Mouse (Mus musculus): ENCODE data around the gene Atg5. TPM values are rescaled to one million over a fixed set of nuclear protein-coding genes. Genes with fewer than 3 reads are reported as not detected.

The Atg5 gene
- polyA plus RNA-seq, 1 experiment from 2014 or later, result 49.8 TPM

- Histone ChIP-seq H3K27ac (ENCODE audit: low read length) (no peak overlapping the region), H3K36me3 (ENCODE audit: control insufficient read depth, insufficient read depth, low read length) (no peaks in the 10 kb centered on the region), H3K4me2 (replicated peaks; ENCODE audit: low read depth, low read length) (no peak overlapping the region), H3K4me1 (ENCODE audit: control insufficient read depth, insufficient read depth, low read length) (no peaks in the 10 kb centered on the region), H3K9ac (replicated peaks; ENCODE audit: low read depth, low read length) (no peak overlapping the region), H3K4me3 (ENCODE audit: low read depth, low read length) (no peak overlapping the region), H3K9me3 (ENCODE audit: control insufficient read depth, low read depth, low read length) (no peaks in the 10 kb centered on the region), H3K27me3 (ENCODE audit: control insufficient read depth, insufficient read depth, low read length) (no peaks in the 10 kb centered on the region)
- no peak for ATAC-seq (ENCODE audit: insufficient number of reproducible peaks, insufficient read depth, low FRiP score, low read depth)
- 69% methylated on average over 1 of the region's 1 CpGs for WGBS
These were observed 54.0 kb downstream of the Atg5 start for GRCm38 (mm10) chr10:44322166-44322565.

DNA sequence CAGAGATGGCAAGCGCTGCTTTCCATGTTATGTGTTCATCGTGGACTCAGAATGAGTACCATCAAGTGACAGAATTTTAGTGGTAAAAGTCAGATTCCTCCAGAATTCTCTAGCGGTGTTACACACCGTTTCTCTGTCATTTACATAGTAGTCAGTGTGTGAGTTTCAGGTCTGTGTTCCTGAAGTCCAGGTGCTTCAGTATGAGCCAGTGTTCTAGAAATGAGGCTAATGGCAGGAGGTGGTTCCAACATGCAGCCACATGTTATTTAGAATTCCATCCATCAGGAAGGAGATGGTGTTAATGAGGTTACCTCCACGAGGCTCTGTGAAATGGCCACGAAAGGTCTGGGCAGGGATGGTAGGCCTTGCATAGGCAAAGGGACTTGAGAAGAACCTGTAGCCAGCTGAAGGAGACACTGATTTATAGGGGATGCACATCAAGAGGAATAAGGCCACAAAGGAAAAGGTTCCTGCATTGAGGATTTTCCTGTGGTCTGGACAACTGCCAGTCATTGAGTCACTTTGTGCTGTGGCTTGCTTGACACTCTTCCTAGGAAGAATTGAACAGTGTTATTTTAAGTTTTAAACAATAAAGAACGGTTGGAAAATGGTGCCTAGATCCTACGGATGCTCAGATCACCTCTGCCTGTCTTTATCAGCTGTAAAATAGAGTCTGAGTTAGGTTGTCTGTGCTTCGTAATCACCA, 55.1 kb downstream of the Atg5 start:
- no peak overlapping the region for H3K9ac ChIP-seq (replicated peaks; ENCODE audit: low read depth, low read length)
- H3K36me3 ChIP-seq (ENCODE audit: control insufficient read depth, insufficient read depth, low read length), result no peaks in the 10 kb centered on the region
- no peak overlapping the region for H3K27ac ChIP-seq (ENCODE audit: low read length)
- H3K4me2 ChIP-seq (replicated peaks; ENCODE audit: low read depth, low read length), result no peak overlapping the region
- H3K4me1 ChIP-seq (ENCODE audit: control insufficient read depth, insufficient read depth, low read length), result no peaks in the 10 kb centered on the region
- H3K4me3 ChIP-seq (ENCODE audit: low read depth, low read length), result no peak overlapping the region
- no peaks in the 10 kb centered on the region for H3K9me3 ChIP-seq (ENCODE audit: control insufficient read depth, low read depth, low read length)
- no peaks in the 10 kb centered on the region for H3K27me3 ChIP-seq (ENCODE audit: control insufficient read depth, insufficient read depth, low read length)
- WGBS, result 85% methylated on average over 9 of the region's 9 CpGs
- no peak for ATAC-seq (ENCODE audit: insufficient number of reproducible peaks, insufficient read depth, low FRiP score, low read depth)

- no peaks in the 10 kb centered on the region for H3K4me1 ChIP-seq (ENCODE audit: control insufficient read depth, insufficient read depth, low read length)
- H3K36me3 ChIP-seq (ENCODE audit: control insufficient read depth, insufficient read depth, low read length), result no peaks in the 10 kb centered on the region
- H3K4me2 ChIP-seq (replicated peaks; ENCODE audit: low read depth, low read length), result no peak overlapping the region
- no peaks in the 10 kb centered on the region for H3K27me3 ChIP-seq (ENCODE audit: control insufficient read depth, insufficient read depth, low read length)
- no peak overlapping the region for H3K27ac ChIP-seq (ENCODE audit: low read length)
- H3K9me3 ChIP-seq (ENCODE audit: control insufficient read depth, low read depth, low read length), result no peaks in the 10 kb centered on the region
- H3K4me3 ChIP-seq (ENCODE audit: low read depth, low read length), result no peak overlapping the region
- no peak overlapping the region for H3K9ac ChIP-seq (replicated peaks; ENCODE audit: low read depth, low read length)
- 93% methylated on average over 8 of the region's 8 CpGs for WGBS
- ATAC-seq (ENCODE audit: insufficient number of reproducible peaks, insufficient read depth, low FRiP score, low read depth), result no peak
These were observed 55.7 kb downstream of the Atg5 start for GRCm38 (mm10) chr10:44323836-44324235.

- Histone ChIP-seq H3K27ac (ENCODE audit: low read length) (no peak overlapping the region), H3K4me3 (ENCODE audit: low read depth, low read length) (no peak overlapping the region), H3K27me3 (ENCODE audit: control insufficient read depth, insufficient read depth, low read length) (no peaks in the 10 kb centered on the region), H3K36me3 (ENCODE audit: control insufficient read depth, insufficient read depth, low read length) (no peaks in the 10 kb centered on the region), H3K4me2 (replicated peaks; ENCODE audit: low read depth, low read length) (no peak overlapping the region), H3K9me3 (ENCODE audit: control insufficient read depth, low read depth, low read length) (no peaks in the 10 kb centered on the region), H3K4me1 (ENCODE audit: control insufficient read depth, insufficient read depth, low read length) (no peaks in the 10 kb centered on the region), H3K9ac (replicated peaks; ENCODE audit: low read depth, low read length) (no peak overlapping the region)
- no peak for ATAC-seq (ENCODE audit: insufficient number of reproducible peaks, insufficient read depth, low FRiP score, low read depth)
- WGBS, result 67% methylated on average over 13 of the region's 13 CpGs
These were observed 57.7 kb downstream of the Atg5 start for GRCm38 (mm10) chr10:44325551-44326500.

GRCm38 (mm10) chr10:44327057-44327456, 58.9 kb downstream of the Atg5 start:
- WGBS, result 90% methylated on average over 9 of the region's 9 CpGs
- Histone ChIP-seq H3K27me3 (ENCODE audit: control insufficient read depth, insufficient read depth, low read length) (no peaks in the 10 kb centered on the region), H3K4me1 (ENCODE audit: control insufficient read depth, insufficient read depth, low read length) (no peaks in the 10 kb centered on the region), H3K9ac (replicated peaks; ENCODE audit: low read depth, low read length) (no peak overlapping the region), H3K4me2 (replicated peaks; ENCODE audit: low read depth, low read length) (no peak overlapping the region), H3K4me3 (ENCODE audit: low read depth, low read length) (no peak overlapping the region), H3K36me3 (ENCODE audit: control insufficient read depth, insufficient read depth, low read length) (no peaks in the 10 kb centered on the region), H3K27ac (ENCODE audit: low read length) (no peak overlapping the region), H3K9me3 (ENCODE audit: control insufficient read depth, low read depth, low read length) (no peaks in the 10 kb centered on the region)
- ATAC-seq (ENCODE audit: insufficient number of reproducible peaks, insufficient read depth, low FRiP score, low read depth), result no peak

- no peak overlapping the region for H3K4me2 ChIP-seq (replicated peaks; ENCODE audit: low read depth, low read length)
- H3K4me3 ChIP-seq (ENCODE audit: low read depth, low read length), result no peak overlapping the region
- no peak for ATAC-seq (ENCODE audit: insufficient number of reproducible peaks, insufficient read depth, low FRiP score, low read depth)
- H3K9ac ChIP-seq (replicated peaks; ENCODE audit: low read depth, low read length), result no peak overlapping the region
- H3K4me1 ChIP-seq (ENCODE audit: control insufficient read depth, insufficient read depth, low read length), result no peaks in the 10 kb centered on the region
- H3K27ac ChIP-seq (ENCODE audit: low read length), result no peak overlapping the region
- WGBS, result 58% methylated on average over 3 of the region's 3 CpGs
- no peaks in the 10 kb centered on the region for H3K27me3 ChIP-seq (ENCODE audit: control insufficient read depth, insufficient read depth, low read length)
- no peaks in the 10 kb centered on the region for H3K9me3 ChIP-seq (ENCODE audit: control insufficient read depth, low read depth, low read length)
- H3K36me3 ChIP-seq (ENCODE audit: control insufficient read depth, insufficient read depth, low read length), result no peaks in the 10 kb centered on the region
These were observed 60.2 kb downstream of the Atg5 start for GRCm38 (mm10) chr10:44328347-44328746.

DNA sequence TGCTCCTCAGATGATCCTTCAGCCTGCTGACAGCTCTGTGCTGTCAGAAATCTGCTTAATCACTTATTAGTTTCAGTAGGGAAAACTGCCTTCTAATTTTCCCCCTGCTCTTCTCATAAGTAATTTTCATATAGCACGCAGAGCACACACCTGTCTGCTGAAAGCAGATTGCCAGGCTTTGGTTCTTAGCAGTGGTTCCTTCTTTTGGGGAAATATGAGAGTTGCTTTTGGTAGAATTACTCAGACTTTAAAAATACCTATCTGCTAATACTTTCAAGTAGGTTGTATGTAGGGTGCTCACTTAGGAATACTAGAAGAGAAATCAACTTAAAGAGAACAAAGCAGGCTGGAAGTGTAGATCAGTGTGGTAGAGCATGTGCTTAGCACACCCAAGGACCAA, 62.6 kb downstream of the Atg5 start:
- H3K9me3 ChIP-seq (ENCODE audit: control insufficient read depth, low read depth, low read length), result no peaks in the 10 kb centered on the region

GRCm38 (mm10) chr10:44331469-44331868, 63.3 kb downstream of the Atg5 start:
- H3K9me3 ChIP-seq (ENCODE audit: control insufficient read depth, low read depth, low read length), result no peaks in the 10 kb centered on the region
- no peak overlapping the region for H3K27ac ChIP-seq (ENCODE audit: low read length)
- no peaks in the 10 kb centered on the region for H3K27me3 ChIP-seq (ENCODE audit: control insufficient read depth, insufficient read depth, low read length)
- no peak overlapping the region for H3K9ac ChIP-seq (replicated peaks; ENCODE audit: low read depth, low read length)
- H3K36me3 ChIP-seq (ENCODE audit: control insufficient read depth, insufficient read depth, low read length), result no peaks in the 10 kb centered on the region; the same call in 1 of the 2 replicates
- H3K4me1 ChIP-seq (ENCODE audit: control insufficient read depth, insufficient read depth, low read length), result no peaks in the 10 kb centered on the region
- 55% methylated on average over 2 of the region's 2 CpGs for WGBS
- ATAC-seq (ENCODE audit: insufficient number of reproducible peaks, insufficient read depth, low FRiP score, low read depth), result no peak
- no peak overlapping the region for H3K4me2 ChIP-seq (replicated peaks; ENCODE audit: low read depth, low read length)
- H3K4me3 ChIP-seq (ENCODE audit: low read depth, low read length), result no peak overlapping the region

More for the DNA sequence above, 62.6 kb downstream of the Atg5 start:
- Histone ChIP-seq H3K27me3 (ENCODE audit: control insufficient read depth, insufficient read depth, low read length) (no peaks in the 10 kb centered on the region), H3K27ac (ENCODE audit: low read length) (no peak overlapping the region), H3K4me1 (ENCODE audit: control insufficient read depth, insufficient read depth, low read length) (no peaks in the 10 kb centered on the region), H3K36me3 (ENCODE audit: control insufficient read depth, insufficient read depth, low read length) (no peaks in the 10 kb centered on the region; the same call in 1 of the 2 replicates), H3K4me3 (ENCODE audit: low read depth, low read length) (no peak overlapping the region), H3K9ac (replicated peaks; ENCODE audit: low read depth, low read length) (no peak overlapping the region), H3K4me2 (replicated peaks; ENCODE audit: low read depth, low read length) (no peak overlapping the region)
- no peak for ATAC-seq (ENCODE audit: insufficient number of reproducible peaks, insufficient read depth, low FRiP score, low read depth)
- WGBS, result 93% methylated on average over 1 of the region's 1 CpGs

Measured in stomach, embryonic 14.5 days (tissue).